Mouse (Mus musculus) MEL-GATA-1-ER (cell line): Measurements from ENCODE around the gene Lonp2.

Experiments
- DNase-seq: peaks from one replicate; pipeline ENCODE4 v3.0.0-alpha.2; 2012; ENCODE audit warnings: low read depth; ENCODE audit errors: extremely low read depth

Gene Lonp2

DNA sequence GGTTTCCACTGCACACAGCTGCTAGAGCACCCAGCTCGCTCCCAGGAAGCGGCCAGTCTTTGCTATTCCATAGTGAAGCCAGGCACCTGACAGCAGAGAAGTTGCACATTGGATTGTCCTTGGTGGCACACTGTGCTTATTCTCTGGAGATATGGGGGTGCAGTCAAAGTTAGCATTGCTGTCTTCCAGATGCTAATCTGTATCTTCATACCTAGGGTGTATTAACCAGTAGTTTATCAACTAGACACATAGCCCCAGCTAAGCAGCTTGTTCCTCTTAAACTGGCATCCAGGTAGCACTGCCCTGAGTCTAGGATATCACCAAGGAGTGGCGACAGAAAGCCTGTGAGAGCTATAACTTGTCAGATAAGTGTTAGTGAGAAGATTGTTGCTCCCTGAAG, 88.8 kb downstream of the Lonp2 start:
- no peak for DNase-seq

DNA sequence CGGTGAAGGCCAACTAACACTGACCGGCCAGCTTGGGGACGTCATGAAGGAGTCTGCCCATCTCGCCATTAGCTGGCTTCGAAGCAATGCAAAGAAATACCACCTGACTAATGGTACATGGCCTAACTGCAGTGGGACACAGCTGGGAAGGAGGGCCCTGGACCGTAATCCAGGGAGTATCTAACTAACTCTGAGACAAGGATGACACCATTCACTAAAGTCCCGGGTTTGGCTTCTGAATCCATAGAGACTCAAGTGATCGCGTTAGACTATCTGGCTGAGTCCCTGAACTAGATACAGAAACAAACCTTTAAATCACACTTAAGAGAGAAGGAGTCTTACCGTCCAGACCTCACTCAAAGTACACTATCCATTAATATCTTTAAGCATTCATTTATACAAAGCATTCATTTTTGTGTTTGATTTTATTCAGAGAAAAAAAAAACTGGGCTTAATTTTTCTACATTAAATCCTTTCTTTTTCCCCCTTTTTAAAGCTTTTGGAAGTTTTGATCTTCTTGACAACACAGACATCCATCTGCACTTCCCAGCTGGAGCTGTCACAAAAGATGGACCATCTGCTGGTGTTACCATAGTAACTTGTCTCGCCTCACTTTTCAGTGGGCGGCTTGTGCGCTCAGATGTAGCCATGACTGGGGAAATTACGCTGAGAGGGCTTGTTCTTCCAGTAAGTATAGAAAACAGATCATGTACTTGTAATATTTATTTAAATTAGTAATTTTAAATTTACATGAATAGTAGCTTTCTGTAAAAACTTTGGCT, 89.8 kb downstream of the Lonp2 start:
- DNase-seq = no peak

GRCm38 (mm10) chr8:86718332-86718994, 94.6 kb downstream of the Lonp2 start:
- DNase-seq = no peak

GRCm38 (mm10) chr8:86719368-86719767, 95.5 kb downstream of the Lonp2 start:
- DNase-seq = no peak

DNA sequence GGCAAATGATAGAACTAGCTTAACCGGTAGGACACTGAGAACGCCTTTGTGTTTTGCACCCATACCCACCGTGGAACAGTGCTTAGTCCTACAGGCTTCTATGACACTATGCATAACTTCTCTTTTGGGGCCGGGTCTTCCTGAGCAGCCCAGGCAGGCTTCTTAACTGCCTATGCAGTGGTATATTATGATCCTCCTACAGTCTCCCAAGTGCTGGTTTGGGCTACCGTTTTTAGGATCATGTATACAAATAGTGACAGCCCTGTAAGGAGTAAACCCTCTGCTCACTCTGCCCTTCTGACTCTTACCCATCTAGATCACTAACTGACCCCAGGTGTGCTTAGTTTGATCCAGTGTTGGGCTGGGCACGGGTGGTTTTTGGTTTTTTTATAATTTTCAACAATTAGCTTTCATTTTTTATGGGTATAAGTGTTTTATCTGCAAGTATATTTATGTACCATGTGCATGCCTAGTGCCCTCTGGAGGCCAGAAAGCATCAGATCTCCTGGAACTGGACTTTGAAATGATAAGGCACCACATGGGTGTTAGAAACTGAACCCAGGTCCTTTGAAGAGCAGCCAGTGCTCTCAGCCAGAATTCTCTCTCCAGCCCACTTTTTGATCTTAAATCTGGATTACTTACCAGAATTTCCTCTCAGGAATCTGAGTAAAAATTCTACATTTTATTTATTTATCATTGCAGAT, 97.1 kb downstream of the Lonp2 start:
- no peak for DNase-seq

DNA sequence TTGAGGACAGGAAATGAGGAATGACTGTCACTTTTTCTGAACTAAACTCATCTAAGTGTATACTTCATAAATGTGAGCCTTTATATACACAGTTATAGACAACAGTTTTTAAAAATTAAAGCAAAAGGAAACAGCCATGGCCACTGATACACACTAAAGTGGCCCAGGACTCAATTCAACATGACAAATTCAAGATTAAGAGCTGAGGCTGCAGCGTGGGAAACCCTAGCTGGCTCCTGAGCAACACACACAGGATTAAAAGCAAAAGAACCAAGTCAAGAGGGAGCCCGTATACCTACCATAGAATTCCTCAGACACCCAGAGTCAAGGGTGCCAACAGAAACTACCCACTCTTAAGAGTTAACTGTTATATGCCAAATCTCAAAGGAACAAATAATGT, 97.6 kb downstream of the Lonp2 start:
- DNase-seq = no peak

- no peak for DNase-seq
These were observed 103.1 kb downstream of the Lonp2 start for GRCm38 (mm10) chr8:86726959-86727358.

GRCm38 (mm10) chr8:86728224-86728950, 104.5 kb downstream of the Lonp2 start:
- no peak for DNase-seq

DNA sequence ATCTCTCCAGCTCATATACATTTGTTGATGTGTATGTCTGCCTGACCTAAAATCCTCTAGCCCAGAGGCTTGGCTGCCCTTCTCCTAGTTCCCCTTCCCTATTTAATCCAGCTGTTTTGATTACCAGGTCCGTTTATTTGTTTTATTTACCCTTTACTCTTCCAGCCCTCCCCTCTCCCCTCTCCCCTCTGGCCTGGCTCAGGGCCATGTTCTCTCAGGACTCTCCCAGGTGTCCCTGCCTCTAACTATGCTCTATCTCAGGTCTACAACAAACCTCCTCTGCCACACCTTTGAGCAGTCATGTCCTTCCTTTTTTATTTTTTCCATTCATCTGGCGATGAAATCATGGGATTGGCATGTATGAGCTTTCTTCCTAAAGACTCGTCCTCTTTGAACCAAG, 106.5 kb downstream of the Lonp2 start:
- DNase-seq = no peak

DNA sequence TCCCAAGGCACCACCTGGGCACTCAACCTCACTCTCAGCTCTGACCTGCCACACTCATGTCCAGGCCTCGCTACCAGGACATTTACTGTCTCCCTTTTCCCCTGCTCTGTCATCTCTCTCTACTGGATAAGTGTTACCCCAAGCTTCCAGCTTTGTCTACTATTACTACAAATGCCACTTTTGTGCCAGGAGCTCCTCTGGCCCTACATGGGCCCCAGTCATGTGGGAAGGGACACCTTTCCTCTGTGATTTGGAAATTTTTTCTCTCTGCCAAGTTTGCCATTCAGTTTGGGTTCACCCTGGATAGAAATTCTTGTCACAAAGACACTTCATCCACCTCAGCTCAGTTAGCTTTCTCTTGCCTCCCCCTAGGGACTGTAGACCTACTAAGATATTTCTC, 107.0 kb downstream of the Lonp2 start:
- DNase-seq = no peak

- no peak for DNase-seq
These were observed 110.3 kb downstream of the Lonp2 start for GRCm38 (mm10) chr8:86734171-86734570.

GRCm38 (mm10) chr8:86734954-86735353, 111.1 kb downstream of the Lonp2 start:
- DNase-seq = no peak

DNA sequence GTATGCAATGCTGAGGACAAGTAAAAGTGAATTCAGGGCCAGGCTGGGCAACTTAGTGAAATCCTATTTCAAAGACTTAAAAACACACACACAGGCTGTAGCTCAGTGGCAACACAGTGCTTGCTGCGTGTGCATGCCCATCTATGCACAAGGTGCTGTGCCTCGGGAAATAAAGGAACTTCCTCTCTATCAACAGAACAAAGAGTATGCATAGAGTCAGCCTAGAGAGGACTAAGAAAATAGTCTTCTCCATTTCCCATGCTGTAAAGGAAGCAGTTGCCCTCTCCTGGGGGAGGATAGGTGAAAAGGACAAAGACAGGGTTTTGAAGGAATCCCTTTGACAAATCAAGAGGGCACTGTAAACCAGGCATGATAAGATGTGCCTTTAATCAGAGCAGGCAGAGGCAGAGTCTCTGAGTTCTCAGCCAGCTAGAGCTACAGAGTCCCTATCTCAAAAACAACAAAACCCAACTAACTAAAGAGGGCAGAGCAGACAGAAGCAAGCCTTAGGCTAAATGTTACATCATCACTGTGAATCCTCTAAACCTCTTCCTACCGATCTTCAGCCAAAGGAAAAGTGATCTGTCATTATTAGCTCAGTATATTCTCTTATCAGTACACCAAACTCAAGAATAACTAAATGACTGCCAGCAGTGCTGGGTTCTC, 111.7 kb downstream of the Lonp2 start:
- DNase-seq = no peak

GRCm38 (mm10) chr8:86740899-86741298, 117.1 kb downstream of the Lonp2 start:
- DNase-seq = no peak

- no peak for DNase-seq
These were observed 117.8 kb downstream of the Lonp2 start for GRCm38 (mm10) chr8:86741627-86742026.

DNA sequence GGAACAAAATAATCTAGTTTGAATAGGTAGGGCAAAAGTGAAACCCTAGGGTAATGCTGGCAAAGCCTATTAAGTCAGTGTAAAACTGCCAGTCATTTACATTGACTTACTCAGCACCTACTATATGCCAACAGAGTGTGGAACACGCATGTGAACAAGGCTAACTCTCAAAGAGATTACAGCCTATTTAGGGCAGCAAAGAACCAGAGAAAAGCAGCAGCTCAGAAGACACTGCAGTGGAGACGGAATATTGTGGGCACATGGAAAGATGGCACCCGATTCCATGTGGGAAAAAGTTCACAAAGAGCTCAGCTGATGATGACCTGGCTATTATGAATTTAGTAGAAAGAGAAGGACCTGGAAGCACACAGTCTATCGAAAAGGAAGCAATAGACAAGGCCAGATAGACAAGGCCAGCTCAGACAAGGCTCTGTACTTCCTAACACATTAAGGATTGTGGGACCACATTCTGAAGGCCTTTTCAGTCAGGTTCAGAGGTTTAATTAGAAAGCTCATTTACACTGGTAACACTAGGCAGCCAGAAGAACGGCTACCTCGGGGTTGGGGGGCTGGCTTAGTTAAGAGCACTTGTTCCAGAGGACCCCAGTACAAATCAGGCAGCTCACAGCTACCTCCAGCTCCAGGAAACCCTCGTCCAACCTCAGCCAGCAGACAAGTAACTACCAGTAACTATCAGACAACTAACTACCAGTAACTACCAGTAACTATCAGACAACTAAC, 118.9 kb downstream of the Lonp2 start:
- no peak for DNase-seq

- no peak for DNase-seq
These were observed 120.7 kb downstream of the Lonp2 start for GRCm38 (mm10) chr8:86744313-86745220.

GRCm38 (mm10) chr8:86745221-86745934, 121.5 kb downstream of the Lonp2 start, which contains the start of the genes Gm10638 and Siah1a:
Gene Gm10638, plus strand, starts transcription at chr8:86745699.
Gene Siah1a, minus strand, starts transcription at chr8:86745934.
- no peak for DNase-seq
